Mouse (Mus musculus): ENCODE data around the gene Srsf5. TPM values are rescaled to one million over a fixed set of nuclear protein-coding genes. Genes with fewer than 3 reads are reported as not detected.
"Not testable (repeated sequence)": the region's sequence is repeated elsewhere in the genome, so short reads cannot be mapped to it uniquely, and the experiment has no call there.

Srsf5 gene
- polyA plus RNA-seq, 1 experiment from 2014 or later, result 339 TPM

- ATAC-seq (ENCODE audit: extremely low read depth, insufficient number of reproducible peaks, low FRiP score, low TSS enrichment); H3K27me3 ChIP-seq (replicated peaks); H3K9me3 ChIP-seq; H3K9ac ChIP-seq; H3K27ac ChIP-seq (replicated peaks); H3K4me2 ChIP-seq; H3K4me3 ChIP-seq: not testable (repeated sequence)
- 93% methylated on average over 16 of the region's 16 CpGs for WGBS
- peaks cover 78% of the 10 kb centered on the region for H3K36me3 ChIP-seq
- peaks cover 50% of the 10 kb centered on the region for H3K4me1 ChIP-seq
Observed at GRCm38 (mm10) chr12:80949603-80950002, 4.3 kb downstream of the Srsf5 start.

GRCm38 (mm10) chr12:80951640-80952219, 6.4 kb downstream of the Srsf5 start:
- no peak overlapping the region for H3K9ac ChIP-seq
- H3K27me3 ChIP-seq (replicated peaks), result no peaks in the 10 kb centered on the region
- no peak overlapping the region for H3K4me3 ChIP-seq
- 86% methylated on average over 3 of the region's 3 CpGs for whole genome bisulfite sequencing
- H3K4me2 ChIP-seq, result no peak overlapping the region
- no peak overlapping the region for H3K27ac ChIP-seq (replicated peaks)
- H3K4me1 ChIP-seq, result peaks cover 46% of the 10 kb centered on the region
- no peak for ATAC-seq (ENCODE audit: extremely low read depth, insufficient number of reproducible peaks, low FRiP score, low TSS enrichment)
- H3K36me3 ChIP-seq, result peaks cover 94% of the 10 kb centered on the region
- no peaks in the 10 kb centered on the region for H3K9me3 ChIP-seq

- no peaks in the 10 kb centered on the region for H3K27me3 ChIP-seq (replicated peaks)
- no peak for ATAC-seq (ENCODE audit: extremely low read depth, insufficient number of reproducible peaks, low FRiP score, low TSS enrichment)
- 93% methylated on average over 1 of the region's 1 CpGs for WGBS
Observed at GRCm38 (mm10) chr12:80952526-80952925, 7.2 kb downstream of the Srsf5 start.

GRCm38 (mm10) chr12:80956039-80956438, 10.7 kb downstream of the Srsf5 start:
- H3K4me1 ChIP-seq, result peaks cover 22% of the 10 kb centered on the region
- no peaks in the 10 kb centered on the region for H3K27me3 ChIP-seq (replicated peaks)
- no peak overlapping the region for H3K4me3 ChIP-seq
- H3K27ac ChIP-seq (replicated peaks), result no peak overlapping the region
- no peak overlapping the region for H3K4me2 ChIP-seq
- no peak overlapping the region for H3K9ac ChIP-seq
- no peak for ATAC-seq (ENCODE audit: extremely low read depth, insufficient number of reproducible peaks, low FRiP score, low TSS enrichment)
- H3K9me3 ChIP-seq, result no peaks in the 10 kb centered on the region
- WGBS, result 77% methylated on average over 3 of the region's 3 CpGs
- peaks cover 97% of the 10 kb centered on the region for H3K36me3 ChIP-seq

More at GRCm38 (mm10) chr12:80952526-80952925, 7.2 kb downstream of the Srsf5 start:
- no peak overlapping the region for H3K4me3 ChIP-seq
- peaks cover 94% of the 10 kb centered on the region for H3K36me3 ChIP-seq
- H3K9ac ChIP-seq, result no peak overlapping the region
- H3K4me2 ChIP-seq, result no peak overlapping the region
- H3K9me3 ChIP-seq, result no peaks in the 10 kb centered on the region
- H3K27ac ChIP-seq (replicated peaks), result no peak overlapping the region
- H3K4me1 ChIP-seq, result peaks cover 38% of the 10 kb centered on the region

- Histone ChIP-seq H3K9me3 (no peaks in the 10 kb centered on the region), H3K27me3 (replicated peaks) (no peaks in the 10 kb centered on the region), H3K36me3 (peaks cover 82% of the 10 kb centered on the region), H3K4me1 (0 out of 2 replicates have a peak, but pooled peaks cover 7% of the 10 kb centered on the region), H3K4me2 (no peak overlapping the region), H3K9ac (no peak overlapping the region), H3K4me3 (no peak overlapping the region), H3K27ac (replicated peaks) (no peak overlapping the region)
- 80% methylated on average over 4 of the region's 4 CpGs for WGBS
- ATAC-seq (ENCODE audit: extremely low read depth, insufficient number of reproducible peaks, low FRiP score, low TSS enrichment), result no peak
Observed at GRCm38 (mm10) chr12:80957961-80958360, 12.7 kb downstream of the Srsf5 start.

GRCm38 (mm10) chr12:80962566-80962965, 17.3 kb downstream of the Srsf5 start:
- WGBS, result 81% methylated on average over 4 of the region's 4 CpGs
- ATAC-seq (ENCODE audit: extremely low read depth, insufficient number of reproducible peaks, low FRiP score, low TSS enrichment), result no peak

GRCm38 (mm10) chr12:80966059-80966838, 20.9 kb downstream of the Srsf5 start:
- ATAC-seq (ENCODE audit: extremely low read depth, insufficient number of reproducible peaks, low FRiP score, low TSS enrichment), result no peak

More at GRCm38 (mm10) chr12:80962566-80962965, 17.3 kb downstream of the Srsf5 start:
- H3K27me3 ChIP-seq (replicated peaks), result no peaks in the 10 kb centered on the region
- H3K36me3 ChIP-seq, result peaks cover 36% of the 10 kb centered on the region
- no peaks in the 10 kb centered on the region for H3K4me1 ChIP-seq
- H3K9ac ChIP-seq, result no peak overlapping the region
- H3K4me3 ChIP-seq, result no peak overlapping the region
- H3K9me3 ChIP-seq, result no peaks in the 10 kb centered on the region
- H3K4me2 ChIP-seq, result no peak overlapping the region
- no peak overlapping the region for H3K27ac ChIP-seq (replicated peaks)

GRCm38 (mm10) chr12:80967918-80968317, 22.6 kb downstream of the Srsf5 start:
- Histone ChIP-seq H3K9me3 (no peaks in the 10 kb centered on the region), H3K27ac (replicated peaks) (no peak overlapping the region), H3K36me3 (no peaks in the 10 kb centered on the region), H3K27me3 (replicated peaks) (no peaks in the 10 kb centered on the region), H3K4me2 (no peak overlapping the region), H3K4me1 (no peaks in the 10 kb centered on the region), H3K4me3 (no peak overlapping the region), H3K9ac (no peak overlapping the region)
- no peak for ATAC-seq (ENCODE audit: extremely low read depth, insufficient number of reproducible peaks, low FRiP score, low TSS enrichment)
- WGBS, result 79% methylated on average over 9 of the region's 9 CpGs

More at GRCm38 (mm10) chr12:80966059-80966838, 20.9 kb downstream of the Srsf5 start:
- H3K4me1 ChIP-seq, result no peaks in the 10 kb centered on the region
- peaks cover 2% of the 10 kb centered on the region; the same call in 1 of the 2 replicates for H3K36me3 ChIP-seq
- 71% methylated on average over 11 of the region's 11 CpGs for WGBS
- H3K4me3 ChIP-seq, result no peak overlapping the region
- no peak overlapping the region for H3K4me2 ChIP-seq
- H3K9me3 ChIP-seq, result no peaks in the 10 kb centered on the region
- H3K9ac ChIP-seq, result no peak overlapping the region
- H3K27ac ChIP-seq (replicated peaks), result no peak overlapping the region
- H3K27me3 ChIP-seq (replicated peaks), result no peaks in the 10 kb centered on the region

- Histone ChIP-seq H3K4me2 (no peak within 1 kb of the TSS), H3K9ac (no peak within 1 kb of the TSS), H3K36me3 (no peaks in the 10 kb centered on the region), H3K9me3 (no peaks in the 10 kb centered on the region), H3K4me3 (no peak within 1 kb of the TSS), H3K27me3 (replicated peaks) (no peaks in the 10 kb centered on the region), H3K27ac (replicated peaks) (no peak within 1 kb of the TSS), H3K4me1 (no peaks in the 10 kb centered on the region)
- WGBS, result 72% methylated on average over 5 of the region's 5 CpGs
- no peak for ATAC-seq (ENCODE audit: extremely low read depth, insufficient number of reproducible peaks, low FRiP score, low TSS enrichment)
Observed at GRCm38 (mm10) chr12:80968605-80969004, 23.3 kb downstream of the Srsf5 start, which contains the start of gene Slc10a1. Gene Slc10a1, minus strand, starts transcription at chr12:80968705.

- ATAC-seq (ENCODE audit: extremely low read depth, insufficient number of reproducible peaks, low FRiP score, low TSS enrichment), result no peak
Observed at GRCm38 (mm10) chr12:80970181-80970705, 24.9 kb downstream of the Srsf5 start.

GRCm38 (mm10) chr12:80971756-80972155, 26.5 kb downstream of the Srsf5 start:
- 35% methylated on average over 3 of the region's 3 CpGs for WGBS
- no peaks in the 10 kb centered on the region for H3K9me3 ChIP-seq
- H3K27ac ChIP-seq (replicated peaks), result no peak overlapping the region
- no peak overlapping the region for H3K4me2 ChIP-seq
- no peaks in the 10 kb centered on the region for H3K27me3 ChIP-seq (replicated peaks)
- H3K9ac ChIP-seq, result no peak overlapping the region
- no peak overlapping the region for H3K4me3 ChIP-seq
- no peaks in the 10 kb centered on the region for H3K36me3 ChIP-seq
- H3K4me1 ChIP-seq, result no peaks in the 10 kb centered on the region
- ATAC-seq (ENCODE audit: extremely low read depth, insufficient number of reproducible peaks, low FRiP score, low TSS enrichment), result no peak

More at GRCm38 (mm10) chr12:80970181-80970705, 24.9 kb downstream of the Srsf5 start:
- Histone ChIP-seq H3K4me2 (no peak overlapping the region), H3K27ac (replicated peaks) (no peak overlapping the region), H3K4me1 (no peaks in the 10 kb centered on the region), H3K9me3 (no peaks in the 10 kb centered on the region), H3K4me3 (no peak overlapping the region), H3K9ac (no peak overlapping the region), H3K27me3 (replicated peaks) (no peaks in the 10 kb centered on the region), H3K36me3 (no peaks in the 10 kb centered on the region)
- WGBS, result 65% methylated on average over 8 of the region's 8 CpGs
